Mouse (Mus musculus): ENCODE measurements around the gene Nkx3-2. TPM values are rescaled to one million over a fixed set of nuclear protein-coding genes. Genes with fewer than 3 reads are reported as not detected.

The Nkx3-2 gene
- total RNA-seq, 1 experiment, result 0.13 TPM

DNA sequence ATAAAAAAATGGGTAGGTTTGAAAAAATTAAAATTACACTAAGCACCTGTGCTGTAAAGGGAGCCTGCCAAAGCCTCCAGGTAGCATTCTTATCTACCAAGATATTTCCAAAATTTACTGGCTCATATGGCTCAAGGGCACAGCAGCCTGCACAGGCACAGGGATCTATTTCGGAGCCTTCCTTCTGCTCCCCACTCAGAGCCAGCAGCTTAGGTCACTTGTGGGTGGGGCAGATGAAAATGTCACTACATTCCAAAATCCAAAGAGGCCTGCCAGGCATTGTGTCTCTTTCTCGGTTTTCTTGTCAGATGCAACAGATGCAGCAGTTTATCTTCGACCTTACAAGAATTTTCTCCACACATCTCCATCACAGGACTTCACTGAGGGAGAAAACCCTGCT is 15.7 kb upstream of the Nkx3-2 start:
- TF ChIP-seq ZC3H11A (IDR thresholded peaks at IDR 0.05; ENCODE audit: borderline replicate concordance, low read depth, low read length) (no peak), MAFK (IDR thresholded peaks at IDR 0.05; ENCODE audit: insufficient read depth, low read depth, low read length) (no peak), HCFC1 (IDR thresholded peaks at IDR 0.05; ENCODE audit: borderline replicate concordance, insufficient read depth, low read length) (no peak), CHD2 (IDR thresholded peaks at IDR 0.05; ENCODE audit: low read depth, low read length) (no peak), ZNF384 (IDR thresholded peaks at IDR 0.05; ENCODE audit: low read depth, low read length) (no peak)
- DNase-seq (ENCODE audit: low read depth, low spot score), result no peak
- Histone ChIP-seq H3K36me3 (ENCODE audit: control insufficient read depth, insufficient read depth, low read length, poor library complexity, severe bottlenecking) (no peaks in the 10 kb centered on the region), H3K27ac (ENCODE audit: insufficient read depth, low read depth, low read length, poor library complexity, severe bottlenecking) (no peak overlapping the region), H3K9me3 (ENCODE audit: control insufficient read depth, insufficient read depth, low read depth, low read length) (no peaks in the 10 kb centered on the region), H3K9ac (ENCODE audit: insufficient read depth, low read depth, low read length, poor library complexity, severe bottlenecking) (no peak overlapping the region), H3K4me1 (ENCODE audit: control insufficient read depth in 2 of 2, insufficient read depth in 2 of 2, low read length in 2 of 2, poor library complexity in 1 of 2) (peaks cover 0 to 2% of the 10 kb centered on the region in 2 experiments; a peak in 1 of 4 replicates), H3K4me3 (ENCODE audit: insufficient read depth in 1 of 2, low read depth in 1 of 2, low read length in 2 of 2, poor library complexity in 1 of 2, severe bottlenecking in 1 of 2) (no peak overlapping the region)
- in situ Hi-C loops (cut with MboI; ENCODE audit: low sequenced_read_pairs in 2 of 2, unreplicated experiment in 2 of 2), result loop anchor here in 1 of 2 experiments (25.0 kb wide), 2 partner anchors 643 to 718 kb away; no protein-coding TSS in a partner anchor

DNA sequence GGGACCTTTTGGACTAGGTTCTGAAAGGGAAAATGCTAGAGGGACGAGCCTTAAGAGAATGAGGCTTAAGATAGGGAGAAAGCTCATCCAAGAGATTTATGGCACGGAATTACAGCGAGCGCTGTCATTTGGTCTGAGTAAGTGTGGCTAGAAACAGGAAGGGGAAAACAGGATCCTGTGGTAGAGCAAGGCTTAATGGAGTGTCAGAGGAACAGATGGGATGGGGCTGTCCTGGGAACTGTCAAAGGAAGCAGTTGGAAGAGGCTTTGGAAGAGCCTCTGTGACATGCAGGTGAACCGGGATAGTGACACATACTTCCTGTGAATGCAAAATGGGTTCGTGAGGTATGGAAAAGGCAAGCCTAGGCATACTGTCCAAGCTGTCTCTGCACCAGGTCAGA is 11.4 kb upstream of the Nkx3-2 start:
- TF ChIP-seq MAFK (IDR thresholded peaks at IDR 0.05; ENCODE audit: insufficient read depth, low read depth, low read length) (no peak), ZNF384 (IDR thresholded peaks at IDR 0.05; ENCODE audit: low read depth, low read length) (no peak)
- no peaks in the 10 kb centered on the region for H3K4me1 ChIP-seq (ENCODE audit: control insufficient read depth in 2 of 2, insufficient read depth in 2 of 2, low read length in 2 of 2, poor library complexity in 1 of 2)
- in situ Hi-C loops (cut with MboI; ENCODE audit: low sequenced_read_pairs in 2 of 2, unreplicated experiment in 2 of 2), result loop anchor here in 1 of 2 experiments (25.0 kb wide), 2 partner anchors 638 to 713 kb away; no protein-coding TSS in a partner anchor

DNA sequence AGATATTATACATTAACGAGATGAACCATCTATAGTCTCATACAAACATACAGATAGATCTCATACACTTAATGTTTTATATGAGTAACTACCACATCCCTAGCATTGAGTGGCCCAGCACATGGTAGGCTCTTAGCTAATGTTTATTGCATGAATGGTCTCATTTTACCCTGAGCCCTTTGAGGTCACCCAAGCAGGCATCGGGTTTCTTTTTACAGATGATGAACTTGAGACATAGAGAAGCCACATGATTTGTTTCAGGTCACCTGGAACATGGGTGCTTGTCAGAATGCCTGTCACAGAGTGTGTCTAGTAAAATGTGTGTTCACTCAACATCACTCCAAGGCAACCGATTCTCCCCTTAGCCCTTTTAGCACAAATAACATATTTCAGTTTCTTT is 11.0 kb upstream of the Nkx3-2 start:
- no peak overlapping the region for H3K4me3 ChIP-seq (ENCODE audit: insufficient read depth in 1 of 2, low read depth in 1 of 2, low read length in 2 of 2, poor library complexity in 1 of 2, severe bottlenecking in 1 of 2)
- no peak overlapping the region for H3K27ac ChIP-seq (ENCODE audit: insufficient read depth, low read depth, low read length, poor library complexity, severe bottlenecking)
- H3K4me1 ChIP-seq (ENCODE audit: control insufficient read depth in 2 of 2, insufficient read depth in 2 of 2, low read length in 2 of 2, poor library complexity in 1 of 2), result no peaks in the 10 kb centered on the region
- no peak for TF ChIP-seq HCFC1 (IDR thresholded peaks at IDR 0.05; ENCODE audit: borderline replicate concordance, insufficient read depth, low read length)
- TF ChIP-seq MAFK (IDR thresholded peaks at IDR 0.05; ENCODE audit: insufficient read depth, low read depth, low read length), result no peak
- TF ChIP-seq CHD2 (IDR thresholded peaks at IDR 0.05; ENCODE audit: low read depth, low read length), result no peak
- TF ChIP-seq ZNF384 (IDR thresholded peaks at IDR 0.05; ENCODE audit: low read depth, low read length), result no peak
- TF ChIP-seq ZC3H11A (IDR thresholded peaks at IDR 0.05; ENCODE audit: borderline replicate concordance, low read depth, low read length), result no peak
- H3K9ac ChIP-seq (ENCODE audit: insufficient read depth, low read depth, low read length, poor library complexity, severe bottlenecking), result no peak overlapping the region
- no peaks in the 10 kb centered on the region for H3K36me3 ChIP-seq (ENCODE audit: control insufficient read depth, insufficient read depth, low read length, poor library complexity, severe bottlenecking)
- no peaks in the 10 kb centered on the region for H3K9me3 ChIP-seq (ENCODE audit: control insufficient read depth, insufficient read depth, low read depth, low read length)
- in situ Hi-C loops (cut with MboI; ENCODE audit: low sequenced_read_pairs in 2 of 2, unreplicated experiment in 2 of 2), result loop anchor here in 1 of 2 experiments (25.0 kb wide), 2 partner anchors 638 to 713 kb away; no protein-coding TSS in a partner anchor
- DNase-seq (ENCODE audit: low read depth, low spot score), result no peak

More for the DNA sequence above, 11.4 kb upstream of the Nkx3-2 start:
- Histone ChIP-seq H3K9ac (ENCODE audit: insufficient read depth, low read depth, low read length, poor library complexity, severe bottlenecking) (no peak overlapping the region), H3K36me3 (ENCODE audit: control insufficient read depth, insufficient read depth, low read length, poor library complexity, severe bottlenecking) (no peaks in the 10 kb centered on the region), H3K27ac (ENCODE audit: insufficient read depth, low read depth, low read length, poor library complexity, severe bottlenecking) (no peak overlapping the region), H3K9me3 (ENCODE audit: control insufficient read depth, insufficient read depth, low read depth, low read length) (no peaks in the 10 kb centered on the region), H3K4me3 (ENCODE audit: insufficient read depth in 1 of 2, low read depth in 1 of 2, low read length in 2 of 2, poor library complexity in 1 of 2, severe bottlenecking in 1 of 2) (no peak overlapping the region)
- DNase-seq (ENCODE audit: low read depth, low spot score), result no peak

DNA sequence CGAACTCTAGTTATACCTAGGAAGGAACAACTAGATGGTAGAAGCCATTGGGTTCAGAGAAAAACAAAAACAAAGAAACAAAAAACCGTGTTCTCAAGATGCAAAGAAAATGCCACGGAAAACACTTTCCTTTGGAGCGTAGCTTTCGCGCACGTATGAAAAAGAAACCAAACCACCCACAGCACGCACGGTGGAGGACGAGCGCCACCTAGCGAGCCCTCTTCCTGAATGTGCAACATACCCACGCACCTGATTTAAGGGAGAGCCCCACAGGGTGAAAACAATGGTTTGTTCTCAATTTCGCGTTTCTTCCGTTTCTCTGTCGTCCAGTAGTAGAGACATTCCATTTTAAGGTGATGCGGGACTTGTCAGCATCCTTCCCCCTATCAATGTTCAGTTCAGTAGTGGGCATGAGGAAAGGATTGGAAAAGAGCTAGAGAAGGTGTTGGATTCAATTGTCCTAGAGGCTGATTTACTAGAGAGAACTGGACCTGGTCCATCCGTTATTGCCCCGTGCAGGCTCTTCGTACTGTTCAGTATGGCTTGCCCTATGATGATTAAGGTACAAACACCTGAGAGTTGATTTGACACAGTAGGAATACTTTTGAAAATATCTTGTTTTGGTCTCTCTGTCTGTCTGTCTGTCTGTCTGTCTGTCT is 4.2 kb upstream of the Nkx3-2 start:
- Histone ChIP-seq H3K27ac (ENCODE audit: insufficient read depth, low read depth, low read length, poor library complexity, severe bottlenecking) (no peak overlapping the region), H3K9me3 (ENCODE audit: control insufficient read depth, insufficient read depth, low read depth, low read length) (no peaks in the 10 kb centered on the region), H3K9ac (ENCODE audit: insufficient read depth, low read depth, low read length, poor library complexity, severe bottlenecking) (no peak overlapping the region), H3K4me1 (ENCODE audit: control insufficient read depth in 2 of 2, insufficient read depth in 2 of 2, low read length in 2 of 2, poor library complexity in 1 of 2) (peaks cover 0 to 6% of the 10 kb centered on the region in 2 experiments; a peak in 2 of 4 replicates), H3K4me3 (ENCODE audit: insufficient read depth in 1 of 2, low read depth in 1 of 2, low read length in 2 of 2, poor library complexity in 1 of 2, severe bottlenecking in 1 of 2) (no peak overlapping the region), H3K36me3 (ENCODE audit: control insufficient read depth, insufficient read depth, low read length, poor library complexity, severe bottlenecking) (no peaks in the 10 kb centered on the region)
- in situ Hi-C loops (cut with MboI; ENCODE audit: low sequenced_read_pairs in 2 of 2, unreplicated experiment in 2 of 2), result no loop called here
- DNase-seq (ENCODE audit: low read depth, low spot score), result peak; percentile 70
- TF ChIP-seq MAFK (IDR thresholded peaks at IDR 0.05; ENCODE audit: insufficient read depth, low read depth, low read length), result no peak
- TF ChIP-seq ZC3H11A (IDR thresholded peaks at IDR 0.05; ENCODE audit: borderline replicate concordance, low read depth, low read length), result peak; percentile 80; the same call in 1 of the 2 replicates
